Mouse (Mus musculus) bone marrow macrophage, adult 2 months (primary cell): ENCODE measurements at regions not wholly inside any gene's neighbourhood (a gene's known extent, or its start where the extent isn't known, plus 50 kb on each side); places are given as distances from the start of the nearest gene placed in this dataset.

ENCODE experiments used
- CTCF ChIP-seq: IDR thresholded peaks from 2 replicates; pipeline ENCODE4 v1.5.1; 2012; ENCODE audit warnings: low read depth, mild to moderate bottlenecking, low read length, moderate library complexity
- POLR2A ChIP-seq: IDR thresholded peaks from 2 replicates; pipeline ENCODE4 v1.6.1; 2012; ENCODE audit warnings: mild to moderate bottlenecking, low read depth, low read length, borderline replicate concordance

DNA sequence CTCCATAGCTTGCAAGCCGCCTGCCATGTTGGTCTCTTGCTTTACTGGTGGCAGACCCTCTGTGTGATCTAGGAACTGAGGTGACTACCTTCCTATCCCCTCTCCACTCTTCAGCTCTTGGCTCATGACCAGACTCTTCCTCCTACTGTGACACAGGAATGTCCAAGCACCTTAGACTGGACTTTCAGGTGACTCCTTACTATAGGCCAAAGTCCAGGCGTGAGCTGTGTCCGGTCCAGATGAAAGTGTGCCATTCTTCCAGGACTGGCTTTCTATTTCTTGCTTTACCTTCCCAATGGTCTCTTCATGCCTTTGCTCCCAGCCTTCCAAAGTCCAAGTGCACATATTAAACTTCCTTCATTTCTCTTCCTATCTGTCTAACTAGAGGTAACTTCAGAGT is 156.3 kb upstream of the Lpp start:
- TF ChIP-seq POLR2A (no peak), CTCF (no peak)
